Mouse (Mus musculus): ENCODE results near the gene Dpm3. TPM values are rescaled to one million over a fixed set of nuclear protein-coding genes. Genes with fewer than 3 reads are reported as not detected.

The Dpm3 gene
- total and polyA plus RNA-seq, 3 experiments = 237 to 271 TPM; not detected in 1

DNA sequence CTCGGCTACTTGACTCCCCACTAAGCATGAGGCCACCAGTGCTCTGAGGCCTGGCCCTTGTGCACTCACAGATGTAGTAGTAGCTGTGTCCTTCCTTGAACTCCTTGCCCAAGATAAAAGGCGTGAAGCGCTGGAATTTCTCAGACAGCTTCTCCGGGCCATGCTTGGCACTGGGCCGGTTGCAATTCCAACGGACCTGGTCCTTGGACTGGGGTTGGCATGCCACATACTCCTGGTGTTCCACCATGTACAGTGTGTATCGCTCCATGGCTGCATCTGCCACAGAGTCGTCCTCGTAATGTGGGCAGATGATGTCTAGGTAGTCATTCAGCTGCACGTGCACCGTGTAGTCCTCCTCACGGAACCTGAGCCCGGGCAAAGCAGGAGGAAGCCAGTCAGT is 16.9 kb downstream of the Dpm3 start:
- Histone ChIP-seq H3K27me3 (ENCODE audit: control insufficient read depth in 1 of 2, insufficient read depth in 2 of 2, low read length in 2 of 2) (peaks cover 24 to 30% of the 10 kb centered on the region in 2 experiments), H3K9me3 (replicated peaks; ENCODE audit: insufficient read depth, low read length) (no peaks in the 10 kb centered on the region), H3K9ac (ENCODE audit: control insufficient read depth, low read depth, low read length, poor library complexity, severe bottlenecking) (no peak overlapping the region), H3K4me1 (ENCODE audit: control insufficient read depth in 1 of 2, insufficient read depth in 2 of 2, low read length in 2 of 2) (peaks cover 0 to 2% of the 10 kb centered on the region in 2 experiments; a peak in 2 of 4 replicates), H3K36me3 (ENCODE audit: control insufficient read depth in 1 of 2, insufficient read depth in 2 of 2, low read length in 2 of 2) (no peaks in the 10 kb centered on the region), H3K27ac (ENCODE audit: control insufficient read depth, low read depth, low read length) (no peak overlapping the region), H3K79me2 (ENCODE audit: control insufficient read depth, insufficient read depth, low read length, poor library complexity) (no peaks in the 10 kb centered on the region), H3K4me3 (ENCODE audit: control insufficient read depth in 1 of 2, insufficient read depth in 1 of 2, low read depth in 2 of 2, low read length in 2 of 2) (no peak overlapping the region)
- TF ChIP-seq CTCF (IDR thresholded peaks at IDR 0.05 in 2 of 3, conservative IDR thresholded peaks at IDR 0.05 in 1 of 3; ENCODE audit: control insufficient read depth in 1 of 3, insufficient read depth in 1 of 3, low read depth in 2 of 3, low read length in 3 of 3, poor library complexity in 1 of 3, severe bottlenecking in 1 of 3) (no peak), NELFE (IDR thresholded peaks at IDR 0.05; ENCODE audit: low read depth, low read length) (no peak), HCFC1 (IDR thresholded peaks at IDR 0.05; ENCODE audit: low read depth, low read length) (no peak), TAL1 (IDR thresholded peaks at IDR 0.05; ENCODE audit: low read length) (no peak), MAZ (IDR thresholded peaks at IDR 0.05; ENCODE audit: low read depth, low read length) (no peak), E2F4 (IDR thresholded peaks at IDR 0.05; ENCODE audit: borderline replicate concordance, low read depth, low read length) (no peak), KAT2A (conservative IDR thresholded peaks at IDR 0.05; ENCODE audit: low read depth, low read length) (no peak), EP300 (IDR thresholded peaks at IDR 0.05; ENCODE audit: low read depth in 1 of 2, low read length in 2 of 2) (no peak), ZKSCAN1 (IDR thresholded peaks at IDR 0.05; ENCODE audit: low read depth, low read length) (no peak), TCF12 (IDR thresholded peaks at IDR 0.05; ENCODE audit: low read depth, low read length) (no peak)
- no peak for DNase-seq (ENCODE audit: low read depth, low spot score)

DNA sequence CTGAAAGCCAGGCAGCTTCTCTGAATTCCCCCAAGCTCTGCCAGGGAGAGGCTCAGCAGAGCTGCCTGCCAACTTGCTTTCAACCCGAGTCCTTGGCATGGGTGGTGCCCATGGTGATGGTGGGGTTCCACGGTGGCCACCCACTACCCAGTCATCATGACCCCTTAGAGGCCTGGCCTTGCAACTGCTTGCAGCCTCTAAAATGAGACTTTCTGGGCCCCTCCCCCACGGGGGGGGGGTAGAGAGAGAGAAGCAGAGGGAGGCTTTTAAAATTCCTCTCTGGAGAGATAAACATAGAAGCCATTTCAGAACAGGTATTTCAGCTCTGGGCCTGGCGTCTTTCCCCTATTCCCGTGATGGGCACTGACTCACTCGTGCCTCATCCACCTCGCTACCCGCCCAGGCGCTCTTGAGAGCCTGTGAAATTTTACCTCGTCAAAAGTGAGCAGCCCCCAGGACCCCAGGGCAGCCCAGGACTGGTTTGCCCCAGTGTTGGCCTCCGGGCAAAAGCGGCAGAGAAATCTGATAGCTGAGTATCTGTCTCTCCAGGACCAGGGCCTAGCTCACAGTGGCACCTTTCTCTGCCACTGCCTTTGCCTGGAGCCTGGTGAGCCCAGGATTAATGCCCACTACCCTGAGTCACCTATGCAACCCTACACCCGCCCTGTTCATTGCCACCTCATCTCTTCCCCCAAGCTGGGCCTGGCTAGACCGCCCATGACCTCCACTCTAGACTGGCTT is 18.3 kb downstream of the Dpm3 start:
- H3K4me3 ChIP-seq (ENCODE audit: control insufficient read depth in 1 of 2, insufficient read depth in 1 of 2, low read depth in 2 of 2, low read length in 2 of 2) = no peak overlapping the region

More for the DNA sequence above, 18.3 kb downstream of the Dpm3 start:
- DNase-seq (ENCODE audit: low read depth, low spot score) = no peak
- Histone ChIP-seq H3K27ac (ENCODE audit: control insufficient read depth, low read depth, low read length) (no peak overlapping the region), H3K27me3 (ENCODE audit: control insufficient read depth in 1 of 2, insufficient read depth in 2 of 2, low read length in 2 of 2) (peaks cover 27 to 36% of the 10 kb centered on the region in 2 experiments), H3K9ac (ENCODE audit: control insufficient read depth, low read depth, low read length, poor library complexity, severe bottlenecking) (no peak overlapping the region), H3K36me3 (ENCODE audit: control insufficient read depth in 1 of 2, insufficient read depth in 2 of 2, low read length in 2 of 2) (no peaks in the 10 kb centered on the region), H3K4me1 (ENCODE audit: control insufficient read depth in 1 of 2, insufficient read depth in 2 of 2, low read length in 2 of 2) (no peaks in the 10 kb centered on the region), H3K9me3 (replicated peaks; ENCODE audit: insufficient read depth, low read length) (no peaks in the 10 kb centered on the region), H3K79me2 (ENCODE audit: control insufficient read depth, insufficient read depth, low read length, poor library complexity) (no peaks in the 10 kb centered on the region)
- TF ChIP-seq ZC3H11A (IDR thresholded peaks at IDR 0.05; ENCODE audit: low read depth, low read length) (no peak), TAL1 (IDR thresholded peaks at IDR 0.05; ENCODE audit: low read length) (no peak), EP300 (IDR thresholded peaks at IDR 0.05; ENCODE audit: low read depth in 1 of 2, low read length in 2 of 2) (no peak), E2F4 (IDR thresholded peaks at IDR 0.05; ENCODE audit: borderline replicate concordance, low read depth, low read length) (no peak), ELF1 (IDR thresholded peaks at IDR 0.05; ENCODE audit: low read depth, low read length) (no peak), KAT2A (conservative IDR thresholded peaks at IDR 0.05; ENCODE audit: low read depth, low read length) (no peak), POLR2A (IDR thresholded peaks at IDR 0.05; ENCODE audit: control insufficient read depth in 1 of 2, insufficient read depth in 1 of 2, low read depth in 1 of 2, low read length in 2 of 2, poor library complexity in 1 of 2) (no peak), MYB (IDR thresholded peaks at IDR 0.05; ENCODE audit: low read depth, low read length) (no peak), SIN3A (IDR thresholded peaks at IDR 0.05; ENCODE audit: low read length) (no peak), MAFK (IDR thresholded peaks at IDR 0.05; ENCODE audit: borderline replicate concordance, low read depth, low read length) (no peak), GABPA (IDR thresholded peaks at IDR 0.05; ENCODE audit: low read depth, low read length) (no peak), NELFE (IDR thresholded peaks at IDR 0.05; ENCODE audit: low read depth, low read length) (no peak)

Measured in MEL (cell line).